Mouse (Mus musculus) lung, postnatal 25 days (tissue): ENCODE data around the gene Kcnh5.

ENCODE experiments used
- DNase-seq: peaks from one replicate; pipeline ENCODE4 v3.0.0; 2022; ENCODE audit warnings: low spot score

Kcnh5 gene

DNA sequence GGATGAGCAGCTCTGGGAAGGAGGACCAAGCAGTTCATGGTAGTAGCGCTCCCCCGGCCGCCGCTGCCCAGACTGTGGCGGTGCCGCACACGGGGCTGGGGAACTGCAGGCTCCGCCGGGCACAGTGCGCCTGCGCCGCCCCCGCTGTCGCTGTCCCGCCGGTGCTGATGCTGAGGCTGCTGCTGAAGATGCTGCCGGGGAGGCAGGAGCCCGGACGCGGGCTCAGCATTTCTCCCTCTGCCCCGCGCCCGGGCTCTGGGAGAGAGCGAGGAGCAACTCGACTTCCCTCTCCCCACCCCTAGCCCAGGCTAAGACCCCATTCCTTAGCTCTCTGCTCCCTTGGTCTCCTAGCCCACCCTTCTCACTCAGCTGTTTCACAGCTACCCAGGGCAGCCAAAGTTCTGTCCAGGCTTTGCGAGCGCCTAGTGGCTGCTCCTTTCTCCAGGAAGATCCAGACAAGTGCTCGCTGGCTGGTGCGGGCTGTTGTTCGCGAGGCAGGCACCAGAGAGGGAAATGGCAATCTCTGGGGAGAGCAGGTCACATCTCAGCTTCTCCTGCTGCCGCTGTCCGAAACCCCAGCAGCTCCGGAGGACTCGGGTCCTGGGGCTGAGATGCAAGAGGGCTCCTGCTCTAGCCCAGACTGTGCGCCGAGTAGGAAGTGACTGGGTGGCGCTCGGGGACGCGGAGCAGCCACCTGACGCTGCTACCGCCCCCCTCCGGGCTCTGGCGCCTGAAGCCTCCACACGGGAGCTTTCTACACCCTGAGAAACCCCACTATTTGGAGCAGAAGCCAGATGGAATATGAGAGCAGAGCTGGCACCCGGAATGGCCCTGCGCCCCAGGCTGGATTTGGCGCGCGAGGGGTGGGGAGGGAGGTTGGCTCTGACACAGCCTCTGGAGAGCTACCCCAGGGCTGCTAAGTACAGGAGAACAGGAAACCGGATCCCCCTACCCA lies at the start of gene Kcnh5:
Kcnh5 (minus strand) TSS at position 642 of the 955 bp plus-strand sequence.
- no peak for DNase-seq

DNA sequence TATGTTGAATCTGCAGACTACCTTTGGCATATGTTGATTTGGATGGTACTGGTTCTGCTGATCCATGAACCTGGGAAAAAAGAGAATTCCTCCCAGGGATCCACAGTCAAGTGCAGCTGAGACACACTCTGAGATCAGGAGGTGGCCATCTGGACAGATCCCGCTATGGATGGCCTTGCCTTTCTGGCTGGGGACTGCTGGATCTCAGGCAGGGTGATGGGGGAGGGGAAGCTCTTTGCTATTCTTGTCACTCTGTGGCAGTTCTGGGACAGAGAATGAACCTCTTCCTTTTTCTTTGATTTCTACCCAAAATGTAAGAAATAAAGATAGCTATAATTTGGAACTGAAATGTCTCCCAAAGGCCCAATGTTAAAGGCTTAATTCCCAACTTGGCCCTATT lies 46.8 kb upstream of the Kcnh5 start:
- DNase-seq, result no peak

DNA sequence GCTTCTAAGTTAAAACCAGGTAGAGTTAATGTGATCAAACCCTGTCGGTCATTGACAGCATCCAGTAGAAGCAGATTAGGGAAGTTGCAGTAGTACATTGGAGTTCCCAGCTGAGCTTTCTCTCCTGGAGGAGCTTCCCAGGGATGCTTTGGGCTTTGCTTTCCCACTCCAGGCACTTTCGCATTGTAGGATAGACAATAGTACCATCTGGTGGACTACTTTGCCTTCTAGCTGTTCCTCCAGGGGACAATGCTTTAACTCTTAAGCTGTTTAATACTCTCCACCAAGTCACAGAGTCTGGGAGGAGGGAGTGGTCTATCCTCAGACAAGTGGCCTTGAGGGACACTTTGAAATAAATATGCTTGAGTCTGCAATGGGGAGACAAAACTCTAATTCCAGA lies 12.3 kb upstream of the Kcnh5 start:
- no peak for DNase-seq

DNA sequence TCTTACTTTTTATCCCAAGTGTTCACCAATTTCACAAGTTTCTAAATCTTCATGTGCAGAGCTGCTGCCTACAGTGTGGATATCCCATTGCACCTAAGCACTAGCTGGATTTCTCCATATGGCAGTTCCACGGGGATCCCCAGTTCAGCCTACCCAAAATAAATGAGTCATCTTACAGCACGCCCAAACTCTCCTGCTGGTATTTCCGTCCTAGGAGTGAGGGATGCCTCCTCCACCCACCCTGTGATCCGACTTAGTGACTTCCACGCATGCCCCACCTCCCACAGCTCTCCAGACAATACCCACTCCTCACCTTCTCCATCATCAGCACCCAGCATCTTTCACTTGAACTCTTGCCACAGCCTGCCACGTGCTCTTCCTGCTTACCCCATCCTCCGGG lies 5.5 kb upstream of the Kcnh5 start:
- no peak for DNase-seq

DNA sequence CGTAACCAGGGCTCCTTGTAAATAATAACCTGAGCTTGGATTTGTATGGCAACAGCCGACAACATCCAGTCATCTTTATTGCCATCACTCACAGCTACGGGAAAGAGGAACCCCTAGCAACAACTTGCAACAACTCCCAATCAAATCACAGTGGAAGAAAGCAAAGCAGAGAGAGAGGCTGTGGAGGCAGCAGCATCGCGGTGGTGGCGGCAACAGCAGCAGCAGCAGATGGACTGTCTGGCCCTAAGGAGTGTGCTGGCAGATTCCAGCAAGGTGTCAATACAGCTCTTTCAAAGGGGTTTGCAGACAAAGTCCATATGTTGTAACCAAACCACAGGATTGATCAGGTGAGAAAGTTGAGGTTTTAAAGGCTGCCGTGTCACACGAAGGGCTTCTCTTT lies 2.4 kb upstream of the Kcnh5 start:
- no peak for DNase-seq

DNA sequence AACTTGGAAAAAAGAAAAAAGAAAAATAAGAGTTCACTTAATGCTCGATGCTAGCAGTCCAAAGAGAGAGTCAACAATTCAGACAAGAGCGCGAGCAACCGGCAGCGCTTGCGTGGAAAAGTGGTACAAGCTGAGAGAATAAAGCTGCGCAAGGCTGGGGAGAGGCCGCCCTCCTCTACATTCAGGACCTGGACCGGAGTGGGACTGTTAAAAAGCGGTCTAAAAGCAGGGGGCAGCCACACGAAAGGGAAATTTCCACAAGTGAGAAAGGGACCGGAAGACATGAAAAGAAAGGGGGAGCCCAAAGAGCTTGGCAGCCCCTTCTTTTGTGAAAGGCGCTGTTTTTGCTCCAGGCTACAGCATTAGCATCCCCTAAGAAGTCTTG lies 506 bp upstream of the Kcnh5 start:
- DNase-seq, result no peak

DNA sequence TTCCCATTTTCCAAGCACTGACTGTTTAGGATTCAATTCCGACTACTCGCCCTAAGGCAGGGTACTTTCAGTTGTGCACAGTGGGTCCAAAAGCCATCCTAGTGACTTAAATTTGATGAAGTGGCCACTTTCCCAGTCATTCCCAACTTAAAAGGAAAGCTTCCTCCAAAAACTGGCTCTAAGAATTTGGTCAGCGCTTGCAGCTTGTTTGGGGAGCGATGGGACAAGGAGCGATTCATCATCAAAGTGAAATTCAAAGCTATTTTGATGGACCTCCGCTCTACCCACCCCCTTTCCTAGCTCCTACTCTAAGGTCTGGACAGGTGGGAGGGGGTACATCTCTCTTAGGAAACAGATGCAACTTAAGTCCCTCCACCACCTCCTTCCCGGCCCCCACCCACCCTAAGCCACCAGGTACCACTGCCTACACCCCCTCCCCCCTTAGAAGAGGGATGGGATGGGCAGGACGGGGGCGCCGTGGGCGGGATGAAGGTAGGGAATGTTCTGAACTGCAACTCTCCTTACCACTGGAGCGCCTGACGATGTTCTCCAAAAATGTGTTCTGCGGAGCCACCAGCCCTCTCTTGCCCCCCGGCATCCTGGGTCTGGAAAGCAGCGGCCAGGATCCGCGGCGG lies 1.1 kb downstream of the Kcnh5 start:
- no peak for DNase-seq

DNA sequence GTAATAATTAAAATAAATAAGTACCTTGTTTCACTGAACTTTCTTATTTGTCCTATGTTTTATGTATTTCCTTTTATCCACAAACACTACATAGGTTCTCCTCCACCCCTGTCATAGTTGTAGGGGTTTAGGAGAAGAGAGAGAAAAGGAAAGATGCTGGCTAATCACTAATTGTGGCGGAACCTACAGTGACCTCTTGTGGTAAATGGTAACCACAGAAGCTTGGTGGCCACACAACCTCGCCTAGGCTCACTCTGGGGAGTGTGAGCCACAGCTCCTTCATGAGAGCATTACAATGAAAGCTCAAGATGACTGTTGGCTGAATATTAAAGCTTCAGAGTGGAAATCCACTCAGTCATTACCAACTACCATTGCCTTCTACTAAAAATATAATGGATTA lies 6.2 kb downstream of the Kcnh5 start:
- no peak for DNase-seq

DNA sequence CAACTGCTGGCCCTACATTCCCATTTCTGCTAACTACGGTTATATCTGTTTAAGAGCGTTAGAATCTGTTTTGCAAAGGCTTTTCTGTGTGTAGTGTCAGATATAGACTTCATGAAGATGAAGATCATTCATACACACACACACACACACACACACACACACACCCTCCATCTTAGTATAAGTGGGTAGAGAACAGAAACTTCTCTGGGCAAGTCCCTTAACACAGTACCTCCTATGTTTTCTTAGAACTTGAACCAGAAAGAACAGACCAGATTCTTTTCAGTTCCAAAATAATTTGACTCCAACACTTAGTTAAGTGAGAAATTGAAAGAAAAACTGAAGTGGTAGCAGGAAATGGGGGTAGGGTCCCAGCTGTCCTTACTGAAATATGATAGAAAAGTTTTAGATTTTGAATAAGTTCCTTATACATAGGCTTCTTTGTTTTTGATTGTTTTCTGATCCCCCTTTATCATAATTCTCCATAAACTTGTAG lies 24.0 kb downstream of the Kcnh5 start:
- no peak for DNase-seq

DNA sequence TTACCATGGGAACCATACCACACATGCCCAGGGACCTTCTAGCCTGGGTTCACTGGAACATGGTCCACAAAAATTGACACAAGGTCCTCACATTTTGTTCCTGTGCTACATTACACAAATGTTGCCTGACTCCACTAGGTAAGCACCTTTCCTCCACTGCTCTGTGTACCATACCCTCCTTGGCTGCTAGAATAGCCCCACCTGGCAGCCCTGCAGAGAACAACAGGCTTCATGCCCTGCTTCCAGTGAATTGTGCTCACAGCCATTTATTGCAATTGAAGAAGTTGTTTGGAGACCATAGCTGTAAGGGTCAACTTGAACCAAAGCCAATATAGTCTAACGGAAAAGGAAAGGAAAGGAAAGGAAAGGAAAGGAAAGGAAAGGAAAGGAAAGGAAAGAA lies 37.3 kb downstream of the Kcnh5 start:
- DNase-seq, result no peak

DNA sequence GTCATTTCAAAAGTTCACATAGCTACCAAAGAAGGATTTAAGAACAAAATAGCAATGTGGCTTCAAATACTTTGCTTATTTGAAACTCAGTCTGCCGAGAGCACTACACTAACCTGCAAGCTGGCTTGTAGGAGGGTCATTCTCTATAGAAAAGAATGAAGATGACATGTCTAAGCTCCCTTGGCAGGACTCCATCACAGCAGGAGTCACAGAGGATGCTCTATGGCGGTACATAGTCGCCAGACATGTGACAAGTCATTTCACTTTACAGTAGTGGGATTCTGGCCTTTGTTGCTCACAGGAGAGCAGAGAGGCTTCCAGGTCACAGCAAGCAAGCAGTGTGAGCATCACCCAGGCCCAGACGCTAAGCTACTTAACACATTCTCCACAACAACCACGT lies 85.2 kb downstream of the Kcnh5 start:
- no peak for DNase-seq

DNA sequence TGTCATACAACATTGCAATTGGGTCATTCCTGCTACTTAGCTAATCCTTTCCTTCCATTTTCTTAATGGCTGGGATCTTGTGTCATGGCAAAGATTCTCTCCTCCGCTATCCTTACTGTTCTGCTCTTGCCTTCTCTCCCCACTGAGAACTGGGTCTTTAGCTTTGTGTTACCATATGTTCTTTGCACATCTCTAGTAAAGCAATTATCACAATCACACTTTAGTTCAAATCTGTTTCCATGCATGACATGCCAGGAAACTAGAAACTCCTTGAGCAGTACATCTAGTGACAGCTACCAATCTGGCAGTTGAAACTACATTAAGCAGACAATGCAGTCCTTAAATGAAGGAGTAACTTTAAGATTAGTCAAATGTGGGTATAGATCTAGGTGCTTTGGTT lies 86.2 kb downstream of the Kcnh5 start:
- DNase-seq, result no peak

DNA sequence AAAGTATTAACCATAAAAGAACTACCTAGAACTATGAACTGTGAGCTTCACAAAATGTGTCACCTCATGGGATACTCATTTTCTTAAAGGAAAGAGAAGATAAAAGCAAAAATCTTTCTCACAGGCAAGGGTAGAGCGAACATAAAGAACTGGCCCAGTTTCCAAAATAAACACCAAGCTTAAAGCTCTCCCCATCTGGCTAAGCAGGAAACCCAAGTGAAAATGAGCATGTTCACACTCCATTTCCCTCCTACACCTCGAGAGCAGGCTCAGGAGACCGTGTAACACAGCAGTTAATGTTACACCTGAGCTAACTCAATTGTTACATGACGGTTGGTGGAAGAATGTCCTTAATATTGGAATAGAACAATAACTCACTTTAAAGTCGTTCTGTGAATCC lies 100.0 kb downstream of the Kcnh5 start:
- no peak for DNase-seq

DNA sequence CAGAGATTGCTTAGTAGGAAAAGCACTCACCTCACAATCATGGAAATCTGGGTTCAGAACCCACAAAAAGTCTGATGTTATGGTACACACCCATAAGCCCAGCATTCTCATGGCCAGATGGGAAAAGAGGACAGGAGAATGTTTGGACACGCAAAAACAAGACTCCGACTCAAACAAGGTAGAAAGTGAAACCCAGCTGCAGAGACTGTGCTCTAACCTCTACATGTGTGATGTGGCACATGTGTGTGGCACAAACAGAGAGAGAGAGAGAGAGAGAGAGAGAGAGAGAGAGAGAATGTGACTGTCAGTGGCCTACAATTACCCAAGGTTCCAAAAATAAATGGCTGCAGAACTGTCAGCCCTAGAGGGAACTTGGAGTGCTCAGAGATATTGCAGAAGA lies 106.1 kb downstream of the Kcnh5 start:
- no peak for DNase-seq

DNA sequence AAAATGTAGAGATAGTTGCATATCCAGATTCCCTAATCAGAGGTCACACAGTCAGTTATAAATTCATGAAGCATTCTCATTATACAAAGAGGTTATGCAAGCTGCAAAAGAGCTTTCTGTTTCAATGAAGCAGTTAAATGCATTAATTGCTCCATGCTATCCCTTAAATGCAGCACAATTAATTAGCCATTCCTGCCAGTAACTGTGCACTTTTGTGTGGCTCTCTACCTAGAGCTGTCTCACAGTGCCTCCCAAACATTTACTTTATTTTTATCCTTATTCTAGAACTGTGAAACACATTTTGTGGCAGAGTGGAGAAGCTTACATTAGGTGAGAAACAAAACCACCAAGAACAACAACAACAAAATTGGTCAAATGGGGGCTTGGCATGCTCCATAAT lies 114.6 kb downstream of the Kcnh5 start:
- no peak for DNase-seq

DNA sequence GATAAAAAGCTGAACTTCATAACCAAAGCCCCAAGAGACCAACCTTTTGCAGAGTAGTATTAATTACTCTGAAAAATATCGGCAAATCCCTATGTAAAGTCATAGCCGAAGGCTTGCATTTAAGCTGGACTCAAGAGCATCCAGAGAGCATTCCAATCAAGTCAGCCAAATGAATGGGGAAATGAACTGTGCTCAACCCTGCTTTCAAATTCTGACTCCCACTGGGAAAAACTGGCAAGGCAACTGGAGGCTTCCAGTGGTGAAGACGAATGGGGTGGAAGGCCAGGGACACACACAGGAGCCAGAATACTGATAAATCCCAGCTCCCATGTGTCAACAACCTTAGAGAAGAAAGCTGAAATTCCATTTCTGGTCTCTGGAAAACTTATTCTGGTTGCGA lies 115.4 kb downstream of the Kcnh5 start:
- DNase-seq, result no peak

DNA sequence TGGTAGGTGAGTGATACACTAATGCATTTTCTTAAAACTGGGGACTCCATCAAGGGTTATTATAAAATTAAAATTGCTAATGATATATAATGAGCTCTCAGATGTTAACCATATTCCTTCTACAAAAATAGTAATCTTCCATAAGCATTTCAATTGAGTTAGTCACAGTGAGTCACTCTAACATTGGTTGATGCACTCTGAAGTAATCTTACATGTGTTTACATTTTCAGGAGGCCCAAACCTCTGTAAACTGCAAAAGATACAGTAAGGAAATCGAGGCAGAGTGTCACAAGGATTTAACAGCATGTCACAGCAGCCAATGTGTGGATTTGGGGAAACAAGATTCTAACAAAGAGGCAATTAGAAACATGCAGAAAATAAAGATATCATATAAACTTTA lies 123.4 kb downstream of the Kcnh5 start:
- DNase-seq, result no peak

DNA sequence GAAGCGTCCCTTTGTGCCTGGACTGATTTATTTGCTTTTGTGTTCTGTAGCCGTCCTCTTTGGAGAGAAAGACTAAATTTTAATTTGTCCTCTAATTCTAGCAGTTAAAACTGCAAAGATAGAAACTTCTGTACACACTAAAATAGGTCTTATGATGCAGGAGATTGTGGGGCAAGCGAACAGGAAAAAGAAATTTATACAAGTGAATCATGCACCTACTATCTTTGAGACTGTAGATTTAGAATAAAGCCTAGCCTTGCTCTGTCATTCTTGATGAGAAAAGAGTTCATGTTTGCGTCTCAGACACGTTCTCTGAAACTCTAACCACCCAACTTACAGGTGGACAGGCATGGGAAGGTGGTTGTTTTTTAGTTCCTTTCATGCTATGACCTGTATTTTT lies 140.4 kb downstream of the Kcnh5 start:
- DNase-seq, result no peak

DNA sequence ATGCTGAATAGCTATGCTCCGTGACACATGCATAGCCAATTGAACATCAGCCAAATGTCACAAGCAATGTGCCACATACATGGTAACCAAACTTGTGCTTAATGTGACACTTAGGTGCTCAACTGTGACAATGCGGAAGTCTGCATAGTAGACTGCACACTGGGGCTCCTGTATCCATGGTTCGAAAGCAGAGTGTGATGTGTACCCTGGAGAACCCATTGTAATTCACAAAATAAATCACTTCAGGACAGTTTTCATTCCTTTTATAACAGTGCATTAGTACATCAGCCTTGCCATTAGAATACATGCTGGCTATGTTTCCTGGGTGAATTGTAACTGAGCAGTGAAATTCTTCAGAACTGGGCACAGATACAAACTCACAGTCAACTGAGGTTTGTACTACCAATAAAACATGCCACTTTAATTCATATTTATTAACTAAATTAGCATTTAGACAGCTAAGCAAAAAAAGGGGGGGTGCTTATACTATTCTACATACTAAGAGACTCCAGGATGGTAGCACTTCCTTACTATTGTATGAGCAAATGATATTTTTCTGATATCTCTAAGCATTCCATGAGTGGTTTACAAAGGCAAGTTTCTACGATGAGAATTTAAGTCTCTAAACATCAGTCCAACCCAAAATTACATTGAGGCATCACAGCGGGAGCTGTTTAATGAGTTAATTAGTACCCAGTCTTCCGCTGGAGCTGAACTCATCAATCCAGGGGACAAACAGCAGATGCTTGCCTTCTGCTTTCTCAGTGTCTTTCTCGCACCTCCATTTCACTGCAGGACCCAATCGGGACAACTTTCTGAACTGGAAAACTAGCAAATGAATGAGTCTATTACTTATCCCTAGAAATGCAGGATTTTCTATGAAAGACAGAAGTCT lies 144.9 kb downstream of the Kcnh5 start:
- DNase-seq, result no peak

DNA sequence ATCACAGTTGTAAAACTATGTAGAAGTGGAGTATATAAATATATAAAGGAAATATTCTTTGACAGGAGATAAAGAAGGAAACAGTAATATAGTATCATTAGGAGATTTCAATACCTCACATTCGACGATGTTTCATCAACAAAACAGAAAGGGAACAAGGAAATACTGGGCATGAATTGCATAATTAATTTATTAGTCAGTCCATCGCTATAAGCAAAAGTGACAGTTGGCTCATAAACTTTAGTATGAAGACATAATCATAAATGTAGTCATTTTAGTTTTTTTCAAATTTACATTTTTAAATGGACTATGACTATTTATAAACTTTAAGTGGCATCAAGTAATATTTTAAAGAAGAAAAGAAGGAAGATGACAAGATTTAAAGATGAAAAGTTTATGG lies 205.9 kb downstream of the Kcnh5 start:
- DNase-seq, result no peak

DNA sequence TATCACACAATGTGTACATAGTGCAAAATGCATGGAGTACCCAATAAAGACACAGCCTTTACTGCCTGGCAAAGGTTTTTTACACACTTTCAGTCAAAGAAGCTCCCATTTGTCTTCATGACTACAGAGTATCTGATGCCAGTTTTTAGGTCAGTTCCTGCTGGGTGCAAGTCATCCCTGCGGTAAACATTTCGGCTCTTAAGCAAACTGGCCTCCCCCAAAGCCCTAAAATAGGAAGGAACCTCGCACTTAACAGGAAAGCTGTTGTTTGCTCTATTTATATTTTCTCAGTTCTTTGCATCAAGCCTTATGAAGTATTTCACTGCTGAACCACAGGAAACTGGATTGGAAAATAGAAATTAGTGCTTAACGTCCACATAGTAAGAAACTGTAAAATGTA lies 207.7 kb downstream of the Kcnh5 start:
- no peak for DNase-seq

DNA sequence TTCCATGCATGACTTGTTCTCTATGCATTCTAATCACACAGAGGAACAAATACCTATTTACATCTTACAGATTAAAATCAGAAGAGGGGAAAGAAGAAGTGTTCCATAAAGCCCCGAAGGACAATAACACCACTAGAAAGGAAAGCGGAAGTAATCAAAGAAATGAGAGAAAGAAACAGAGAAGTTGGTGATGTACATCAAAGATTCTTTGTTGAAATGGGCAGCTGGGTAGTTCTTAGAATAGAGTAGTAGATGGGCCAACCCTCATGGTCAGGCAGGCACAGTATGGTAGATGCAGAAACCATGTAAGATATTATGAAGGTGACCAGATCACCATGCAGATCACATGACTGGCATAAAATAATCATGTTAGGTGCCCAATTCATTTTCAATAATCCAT lies 210.9 kb downstream of the Kcnh5 start:
- DNase-seq, result no peak

DNA sequence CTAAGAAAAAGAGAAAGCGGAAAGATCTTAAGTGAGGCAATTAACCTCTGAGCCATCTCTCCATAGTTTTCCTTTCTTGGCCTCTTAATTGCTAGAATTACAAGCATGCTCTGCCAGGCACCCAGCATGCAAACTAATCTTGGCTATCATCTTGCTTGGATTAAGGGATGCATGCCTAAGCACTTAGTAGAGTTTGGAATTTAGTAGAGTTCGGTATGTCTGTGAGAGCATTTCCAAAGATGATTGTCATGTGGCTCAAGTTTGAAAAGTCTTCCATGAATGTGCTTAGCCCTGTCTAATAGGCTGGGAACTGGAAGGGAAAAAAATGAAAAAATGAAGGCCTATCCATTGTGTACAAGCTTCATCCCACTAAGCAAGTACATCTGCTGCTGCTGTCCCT lies 224.5 kb downstream of the Kcnh5 start:
- no peak for DNase-seq
